Mouse (Mus musculus) embryonic stem cell, embryonic (primary cell): ENCODE data around the gene Igf2bp2.

ENCODE experiments used
- CTCF ChIA-PET, 4 experiments: fragments of 300-600 bp in 2 of 4; fragments of 350-600 bp in 2 of 4; sonication (Branson Sonifier 250); formaldehyde crosslinking; loops; one replicate each; lab custom pipeline; 2022; ENCODE audit warnings: inconsistent platforms in 2 of 4; lab: Charles Lee
- POLR2A ChIA-PET, 4 experiments: fragments of 300-600 bp in 2 of 4; fragments of 350-600 bp in 2 of 4; sonication (Branson Sonifier 250); formaldehyde crosslinking; loops; one replicate each; lab custom pipeline; 2022; ENCODE audit warnings: antibody characterized with exemption in 4 of 4, inconsistent platforms in 1 of 4; lab: Charles Lee

Igf2bp2 gene

DNA sequence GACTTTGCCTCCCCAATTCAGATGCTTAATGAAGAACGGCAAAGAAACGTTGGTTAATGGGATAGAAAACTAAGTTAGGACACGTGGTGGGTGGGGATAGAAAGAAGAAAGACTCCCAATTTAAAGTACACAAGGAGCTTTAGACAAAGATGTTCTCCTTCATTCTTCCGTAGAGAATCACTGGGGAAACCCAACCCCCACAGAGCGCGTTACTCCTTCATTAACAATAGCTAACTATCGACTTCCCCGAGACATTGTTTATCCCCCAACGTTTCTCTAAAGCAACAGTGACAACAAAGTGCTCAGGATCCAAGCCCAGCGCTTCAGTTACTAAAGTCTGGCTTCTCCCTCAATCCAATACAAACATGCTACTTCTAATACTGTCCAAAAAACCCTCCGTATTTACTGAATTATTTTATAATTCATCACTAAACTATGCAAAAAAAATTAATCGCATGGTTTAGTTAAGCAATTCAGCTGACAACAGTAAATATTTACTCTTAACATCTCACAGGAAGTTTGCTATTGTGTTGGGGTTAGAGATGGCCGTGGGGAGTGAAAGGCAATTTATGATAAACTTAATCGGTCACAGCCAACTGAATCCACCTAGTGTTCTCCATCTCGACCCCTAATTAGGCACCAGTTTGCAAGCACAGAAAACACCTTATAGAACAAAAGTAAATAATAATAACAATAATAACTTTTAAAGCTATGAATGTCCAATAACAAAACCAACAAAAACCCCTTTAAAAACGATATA is 2.5 kb downstream of the Igf2bp2 start:
- CTCF ChIA-PET: interaction anchor here in 1 of 4 experiments (0.8 to 1.7 kb wide), 3 partner anchors 21 to 37 kb away, joined by 3 read pairs; no protein-coding TSS in a partner anchor

GRCm38 (mm10) chr16:22152941-22153444 is 10.1 kb downstream of the Igf2bp2 start:
- ChIA-PET POLR2A (interaction anchor here (0.6 to 6.5 kb wide), 17 partner anchors 8 to 145 kb away, joined by 3 to 82 read pairs (median 4); partner anchors contain the start of gene Igf2bp2 (in 2 of the 4)), CTCF (no interaction called here)

More for the DNA sequence above, 2.5 kb downstream of the Igf2bp2 start:
- POLR2A ChIA-PET: interaction anchor here (0.5 to 8.5 kb wide), 56 partner anchors 8 to 939 kb away, joined by 3 to 86 read pairs (median 4); partner anchors contain the start of genes Ehhadh (in 1 of the 4), Etv5 (in 1 of the 4) and Tra2b (in 1 of the 4)

- POLR2A ChIA-PET: interaction anchor here (0.6 to 6.5 kb wide), 24 partner anchors 9 to 113 kb away, joined by 3 to 82 read pairs (median 3); partner anchors contain the start of gene Igf2bp2 (in 2 of the 4)
- CTCF ChIA-PET: interaction anchor here in 2 of 4 experiments (0.6 to 0.7 kb wide), 3 partner anchors 33 to 396 kb away, joined by 3 to 8 read pairs (median 6); no protein-coding TSS in a partner anchor
These were observed 11.3 kb downstream of the Igf2bp2 start for GRCm38 (mm10) chr16:22151706-22152315.

DNA sequence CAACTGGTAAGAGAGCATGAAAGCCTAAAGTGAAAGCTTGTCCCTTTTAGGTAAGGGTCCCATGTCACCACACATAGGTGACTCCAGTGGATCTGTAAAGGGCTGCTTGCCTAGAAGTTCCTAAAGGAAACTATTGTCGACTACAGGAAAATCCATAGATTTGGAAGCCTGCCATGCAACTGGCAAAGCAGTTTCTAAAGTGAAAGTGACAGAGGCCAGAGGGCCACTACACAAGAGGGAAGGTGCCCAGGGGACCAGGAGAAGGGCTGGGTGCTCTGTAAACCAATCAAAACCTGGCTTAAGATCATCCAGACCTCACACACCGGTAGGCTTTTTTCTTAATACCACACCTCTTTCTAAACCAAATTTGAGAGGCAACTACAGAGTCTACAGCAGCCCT is 12.7 kb downstream of the Igf2bp2 start:
- POLR2A ChIA-PET: interaction anchor here in 3 of 4 experiments (0.5 to 6.5 kb wide), 15 partner anchors 8 to 502 kb away, joined by 3 to 82 read pairs (median 6); partner anchors contain the start of gene Igf2bp2 (in 2 of the 3)
- CTCF ChIA-PET: no interaction called here

- CTCF ChIA-PET: no interaction called here
These were observed 13.3 kb downstream of the Igf2bp2 start for GRCm38 (mm10) chr16:22149659-22150345.

GRCm38 (mm10) chr16:22149076-22149475 is 14.0 kb downstream of the Igf2bp2 start:
- CTCF ChIA-PET: interaction anchor here in 1 of 4 experiments (0.7 kb wide), 1 partner anchor 447 kb away, joined by 3 read pairs; no protein-coding TSS in a partner anchor
- POLR2A ChIA-PET: interaction anchor here in 3 of 4 experiments (0.6 to 6.5 kb wide), 14 partner anchors 9 to 726 kb away, joined by 3 to 82 read pairs (median 3); partner anchors contain the start of genes Igf2bp2 (in 2 of the 3) and Vps8 (in 1 of the 3)

More at GRCm38 (mm10) chr16:22149659-22150345, 13.3 kb downstream of the Igf2bp2 start:
- POLR2A ChIA-PET: interaction anchor here in 3 of 4 experiments (0.5 to 6.5 kb wide), 15 partner anchors 10 to 501 kb away, joined by 3 to 82 read pairs (median 6); partner anchors contain the start of gene Igf2bp2 (in 2 of the 3)

DNA sequence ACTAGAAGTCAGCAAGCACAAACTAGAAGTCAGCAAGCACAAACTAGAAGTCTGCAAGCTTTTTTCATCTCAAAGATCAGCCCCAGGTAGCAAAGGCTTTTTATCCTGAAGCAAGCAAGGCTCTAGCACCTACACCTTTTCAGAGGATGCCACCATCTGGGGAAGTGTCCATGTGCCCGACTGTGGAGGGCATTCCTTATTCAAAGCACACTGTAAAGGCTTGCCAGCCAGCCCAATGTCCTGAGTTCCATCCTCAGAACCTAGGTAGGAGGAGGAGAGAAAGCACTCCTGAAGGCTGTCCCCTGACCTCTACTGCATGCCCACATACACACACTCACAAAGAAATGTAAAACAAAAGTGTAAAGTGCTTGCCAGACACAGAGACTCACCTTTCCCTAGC is 16.0 kb downstream of the Igf2bp2 start:
- ChIA-PET CTCF (interaction anchor here in 1 of 4 experiments (1.1 kb wide), 1 partner anchor 24 kb away, joined by 4 read pairs; no protein-coding TSS in a partner anchor), POLR2A (interaction anchor here in 3 of 4 experiments (0.7 to 3.0 kb wide), 4 partner anchors 10 to 14 kb away, joined by 3 to 25 read pairs (median 10); partner anchors contain the start of gene Igf2bp2 (in 1 of the 3))

DNA sequence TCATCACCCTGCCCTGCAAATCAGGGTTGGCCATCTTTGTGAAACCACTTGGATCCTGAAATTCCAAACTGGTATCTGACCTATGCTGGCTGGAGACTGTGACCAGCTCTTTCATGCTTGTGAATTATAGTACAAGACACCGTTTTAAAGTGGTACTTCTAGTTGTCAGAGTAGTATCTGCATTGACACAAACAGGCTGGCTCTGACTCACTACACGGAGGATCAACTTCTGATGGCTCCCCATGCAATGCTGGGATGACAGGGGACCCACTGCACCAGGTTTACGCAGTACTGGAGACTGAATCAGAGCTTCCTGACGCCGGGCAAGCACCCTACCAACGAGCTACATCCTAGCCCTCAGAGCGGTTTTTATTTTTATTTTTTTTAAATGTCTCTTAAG is 17.0 kb downstream of the Igf2bp2 start:
- CTCF ChIA-PET: interaction anchor here in 2 of 4 experiments (0.9 to 1.1 kb wide), 2 partner anchors 10 to 23 kb away, joined by 3 to 4 read pairs; no protein-coding TSS in a partner anchor
- POLR2A ChIA-PET: interaction anchor here in 2 of 4 experiments (0.8 to 3.0 kb wide), 8 partner anchors 9 to 88 kb away, joined by 3 to 25 read pairs (median 4); partner anchors contain the start of gene Igf2bp2 (in 1 of the 2)

GRCm38 (mm10) chr16:22144490-22144889 is 18.6 kb downstream of the Igf2bp2 start:
- ChIA-PET CTCF (interaction anchor here in 1 of 4 experiments (1.2 kb wide), 1 partner anchor 8 kb away, joined by 3 read pairs; no protein-coding TSS in a partner anchor), POLR2A (interaction anchor here in 2 of 4 experiments (0.5 to 3.0 kb wide), 5 partner anchors 13 to 20 kb away, joined by 3 to 25 read pairs (median 7); partner anchors contain the start of gene Igf2bp2 (in 1 of the 2))

GRCm38 (mm10) chr16:22140861-22141260 is 22.2 kb downstream of the Igf2bp2 start:
- POLR2A ChIA-PET: interaction anchor here in 3 of 4 experiments (0.9 to 4.7 kb wide), 18 partner anchors 7 to 60 kb away, joined by 3 to 86 read pairs (median 8); partner anchors contain the start of gene Igf2bp2 (in 3 of the 3)

GRCm38 (mm10) chr16:22139821-22140220 is 23.3 kb downstream of the Igf2bp2 start:
- CTCF ChIA-PET: interaction anchor here in 2 of 4 experiments (0.9 to 2.1 kb wide), 3 partner anchors 13 to 21 kb away, joined by 3 to 9 read pairs (median 3); no protein-coding TSS in a partner anchor
- POLR2A ChIA-PET: interaction anchor here (0.5 to 4.7 kb wide), 55 partner anchors 8 to 332 kb away, joined by 3 to 86 read pairs (median 4); partner anchors contain the start of genes Igf2bp2 (in 3 of the 4), Liph (in 1 of the 4) and Tra2b (in 1 of the 4)

More at GRCm38 (mm10) chr16:22140861-22141260, 22.2 kb downstream of the Igf2bp2 start:
- CTCF ChIA-PET: interaction anchor here in 2 of 4 experiments (1.3 to 2.2 kb wide), 2 partner anchors 17 kb away, joined by 3 to 6 read pairs; no protein-coding TSS in a partner anchor

GRCm38 (mm10) chr16:22136198-22136597 is 26.9 kb downstream of the Igf2bp2 start:
- CTCF ChIA-PET: interaction anchor here (0.6 to 3.1 kb wide), 5 partner anchors 9 to 13 kb away, joined by 3 to 17 read pairs (median 3); no protein-coding TSS in a partner anchor
- POLR2A ChIA-PET: interaction anchor here in 3 of 4 experiments (0.5 to 5.6 kb wide), 19 partner anchors 9 to 328 kb away, joined by 3 to 41 read pairs (median 5); no protein-coding TSS in a partner anchor

DNA sequence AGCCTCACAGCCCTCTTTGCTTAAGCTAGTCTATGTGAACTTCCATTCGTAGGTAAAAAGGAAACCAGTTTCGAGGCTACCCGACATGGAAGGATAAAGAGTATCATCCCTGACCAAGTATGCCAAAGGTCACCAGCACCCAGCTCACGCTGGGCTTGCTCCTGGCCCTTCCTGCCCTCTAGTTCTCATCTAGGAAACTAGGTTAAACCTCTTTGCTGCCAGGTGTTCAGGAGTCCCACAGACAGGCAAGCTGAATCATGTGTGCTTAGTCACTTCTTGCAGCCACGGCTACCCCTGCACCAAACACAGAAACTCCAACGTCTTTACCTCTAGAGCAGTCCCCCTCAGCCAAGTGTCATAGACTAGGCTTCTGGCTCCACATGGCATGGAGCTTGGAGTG is 31.8 kb downstream of the Igf2bp2 start:
- ChIA-PET CTCF (no interaction called here), POLR2A (interaction anchor here in 3 of 4 experiments (0.5 to 2.1 kb wide), 9 partner anchors 8 to 912 kb away, joined by 3 to 8 read pairs (median 4); no protein-coding TSS in a partner anchor)

DNA sequence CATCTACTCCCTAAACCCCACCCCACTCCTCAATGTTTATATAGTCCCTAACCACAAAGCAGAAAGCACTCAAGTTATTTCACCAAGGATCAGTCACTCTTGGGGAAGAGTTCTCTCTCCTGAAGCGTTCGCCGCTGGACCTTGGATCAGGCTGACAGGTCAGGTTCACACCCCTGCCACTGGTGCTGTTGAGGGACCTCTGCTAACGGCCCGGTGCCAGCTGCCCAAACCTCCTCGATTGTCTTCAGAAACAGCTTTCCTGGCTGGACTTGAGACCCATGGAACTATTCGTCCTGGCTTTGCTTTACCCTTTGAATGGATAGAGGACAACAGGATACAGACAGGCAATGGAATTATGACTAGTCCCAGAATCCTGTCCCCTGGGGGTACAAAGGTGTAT is 33.6 kb downstream of the Igf2bp2 start:
- ChIA-PET POLR2A (interaction anchor here in 3 of 4 experiments (0.8 to 2.1 kb wide), 6 partner anchors 10 to 122 kb away, joined by 3 to 8 read pairs (median 3); no protein-coding TSS in a partner anchor), CTCF (interaction anchor here in 1 of 4 experiments (0.6 kb wide), 1 partner anchor 55 kb away, joined by 3 read pairs; no protein-coding TSS in a partner anchor)

DNA sequence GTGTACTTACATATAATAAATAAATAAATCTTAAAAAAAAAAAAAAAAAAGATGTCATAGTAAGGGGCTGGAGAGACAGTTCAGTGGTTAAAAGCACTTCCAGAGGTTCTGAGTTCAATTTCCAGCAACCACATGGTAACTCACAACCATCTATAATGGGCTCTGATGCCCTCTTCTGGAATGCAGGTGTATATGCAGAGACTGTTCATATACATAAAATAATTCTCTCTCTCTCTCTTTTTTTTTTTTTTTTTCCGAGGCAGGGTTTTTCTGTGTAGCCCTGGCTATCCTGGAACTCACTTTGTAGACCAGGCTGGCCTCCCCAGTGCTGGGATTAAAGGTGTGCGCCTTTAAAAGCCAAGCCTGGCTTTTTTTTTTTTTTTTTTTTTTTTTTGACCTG is 34.5 kb downstream of the Igf2bp2 start:
- ChIA-PET POLR2A (interaction anchor here (0.6 to 2.1 kb wide), 10 partner anchors 9 to 594 kb away, joined by 3 to 8 read pairs (median 3); no protein-coding TSS in a partner anchor), CTCF (no interaction called here)

- CTCF ChIA-PET: interaction anchor here in 3 of 4 experiments (0.6 to 1.2 kb wide), 6 partner anchors 12 to 471 kb away, joined by 3 to 10 read pairs (median 4); no protein-coding TSS in a partner anchor
- POLR2A ChIA-PET: interaction anchor here in 3 of 4 experiments (0.7 to 1.6 kb wide), 6 partner anchors 8 to 594 kb away, joined by 3 to 8 read pairs (median 4); no protein-coding TSS in a partner anchor
These were observed 35.3 kb downstream of the Igf2bp2 start for GRCm38 (mm10) chr16:22127806-22128205.
